12 mouse cellular contexts compared by ENCODE assay signal in genomic region chr12:70877926-70878710, GRCm38 (mm10). TPM values are rescaled to one million over a fixed set of nuclear protein-coding genes. Genes with fewer than 3 reads are reported as not detected.
A peak's percentile ranks its signal among the peaks of the same experiment; 100 is the strongest.
DNase-seq lines count a peak whose midpoint lies in the region; ATAC-seq and TF ChIP-seq lines count a peak whose summit lies in the region.
"Had no signal": no experiment of that assay in that cellular context is flagged by ENCODE, and none has a peak within 500 bp of the region (broad histone marks: within the 10 kb centered on the region; RNA-seq: fewer than 3 reads in every experiment).

No protein-coding gene starts in this region.

- no peak overlapping the region for H3K9ac ChIP-seq in forebrain, embryonic 16.5 days (replicated peaks; ENCODE audit: low read depth, low read length)
- H3K9ac ChIP-seq: forebrain, embryonic 13.5 days; liver, embryonic 12.5 days; midbrain, embryonic 12.5 days had no signal

- WGBS in forebrain, embryonic 16.5 days, result 82% methylated on average over 20 of the region's 20 CpGs

- H3K27ac ChIP-seq in left cerebral cortex, adult 2 months, result peak overlapping the region; percentile 78
- no peak overlapping the region for H3K27ac ChIP-seq in forebrain, embryonic 16.5 days (ENCODE audit: low read length)
- H3K27ac ChIP-seq: forebrain, embryonic 13.5 days; kidney, postnatal 0 days; liver, embryonic 12.5 days; midbrain, embryonic 12.5 days had no signal

- H3K27me3 ChIP-seq in forebrain, embryonic 16.5 days (replicated peaks; ENCODE audit: control insufficient read depth, insufficient read depth, low read length), result no peaks in the 10 kb centered on the region
- H3K27me3 ChIP-seq: forebrain, embryonic 13.5 days; liver, embryonic 12.5 days; midbrain, embryonic 12.5 days had no signal

- peaks cover 14% of the 10 kb centered on the region; the same call in 1 of the 2 replicates for H3K4me1 ChIP-seq in forebrain, embryonic 16.5 days (replicated peaks; ENCODE audit: control insufficient read depth, insufficient read depth, low read length)
- H3K4me1 ChIP-seq: forebrain, embryonic 13.5 days; liver, embryonic 12.5 days; midbrain, embryonic 12.5 days had no signal

- no peak overlapping the region for H3K4me2 ChIP-seq in forebrain, embryonic 16.5 days (ENCODE audit: low read length)
- H3K4me2 ChIP-seq: forebrain, embryonic 13.5 days; liver, embryonic 12.5 days; midbrain, embryonic 12.5 days had no signal

- no peak for TF ChIP-seq CTCF in left cerebral cortex, adult 2 months (IDR thresholded peaks at IDR 0.05)

- peak; percentile 32 for DNase-seq in adrenal gland, adult 2 months
- no peak for DNase-seq in adrenal gland, adult 8-10 months
- DNase-seq in kidney, postnatal 14 days, result peak; percentile 17
- no peak for DNase-seq in kidney, adult 8-10 months
- peak; percentile 90 for DNase-seq in cerebellum, adult 11-12 months
- no peak for DNase-seq in left cerebral cortex, adult 2 months (ENCODE audit: extremely low spot score in 1 of 2, low spot score in 2 of 2)
- DNase-seq in spleen, postnatal 14 days (ENCODE audit: low spot score in 2 of 2), result no peak

- H3K36me3 ChIP-seq in forebrain, embryonic 16.5 days (ENCODE audit: control insufficient read depth, insufficient read depth), result no peaks in the 10 kb centered on the region

- no peak for ATAC-seq in forebrain, embryonic 16.5 days
- ATAC-seq: forebrain, embryonic 13.5 days; liver, embryonic 12.5 days had no signal

- no peaks in the 10 kb centered on the region for H3K9me3 ChIP-seq in forebrain, embryonic 16.5 days (ENCODE audit: control insufficient read depth, low read length)
- H3K9me3 ChIP-seq: forebrain, embryonic 13.5 days; liver, embryonic 12.5 days; midbrain, embryonic 12.5 days had no signal

- intact Hi-C loops in left cerebral cortex, adult 2 months (cut with DNase I), result no loop called here

- no peak overlapping the region for H3K4me3 ChIP-seq in left cerebral cortex, adult 2 months
- no peak overlapping the region for H3K4me3 ChIP-seq in forebrain, embryonic 16.5 days (replicated peaks; ENCODE audit: low read length)
- H3K4me3 ChIP-seq: forebrain, embryonic 13.5 days; liver, embryonic 12.5 days; midbrain, embryonic 12.5 days had no signal

RNA-seq across cellular contexts. Expression of gene Frmd6, which starts 52.8 kb away (rescaled TPM):
- total RNA-seq in adrenal gland, adult 2 months (2021), result 10 to 100 TPM; 55.3 to 72.0 TPM
- 15.3 and 16.3 TPM in 2 replicates for polyA plus RNA-seq in adrenal gland, adult 2 months (2012; rRNA removed)
- total RNA-seq in adrenal gland, adult 8-10 months (2022), result 100 to 1,000 TPM in 2 of 4 experiments, 10 to 100 TPM in 2; 55.0 to 240 (median 120) TPM
- total RNA-seq in left cerebral cortex, adult 2 months (2021), result 10 to 100 TPM; 47.7 to 62.4 TPM
- 12.5 and 16.6 TPM in 2 replicates for polyA plus RNA-seq in forebrain, embryonic 16.5 days (2015; fragmentation: Nextera tagmentation; extraction: Ambion mirVana)

RNA-seq across cellular contexts. Expression of gene Actr10, which starts 59.5 kb away (rescaled TPM):
- total RNA-seq in adrenal gland, adult 2 months (2021), result 100 to 1,000 TPM; 192 to 229 TPM
- polyA plus RNA-seq in adrenal gland, adult 2 months (2012; rRNA removed), result 7.4 and 11.1 TPM in 2 replicates
- total RNA-seq in adrenal gland, adult 8-10 months (2022), result 100 to 1,000 TPM; 177 to 222 (median 203) TPM
- total RNA-seq in left cerebral cortex, adult 2 months (2021), result 100 to 1,000 TPM; 138 to 163 TPM
- 199 and 240 TPM in 2 replicates for polyA plus RNA-seq in forebrain, embryonic 16.5 days (2015; fragmentation: Nextera tagmentation; extraction: Ambion mirVana)

Comparison
In these comparisons a context has a peak if more than half of its experiments do, and no peak if none do; other contexts are left out.
1. DNase-seq: peak in adrenal gland, adult 2 months (single experiment), kidney, postnatal 14 days (single experiment) and cerebellum, adult 11-12 months (single experiment); none in adrenal gland, adult 8-10 months (single experiment), kidney, adult 8-10 months (0 of 2), left cerebral cortex, adult 2 months (0 of 2) and spleen, postnatal 14 days (0 of 2).